Mouse (Mus musculus) gastrocnemius, postnatal 14 days (tissue): ENCODE measurements at regions not wholly inside any gene's neighbourhood (a gene's known extent, or its start where the extent isn't known, plus 50 kb on each side); places are given as distances from the start of the nearest gene placed in this dataset.
"Not testable (repeated sequence)": the region's sequence is repeated elsewhere in the genome, so short reads cannot be mapped to it uniquely, and the experiment has no call there.

Experiments
- DNase-seq: peaks from one replicate; pipeline ENCODE4 v3.0.0; 2021; ENCODE audit warnings: mixed read lengths
- intact Hi-C: fragments of 180-260 bp; cut with DNase I; formaldehyde crosslinking; loops from one replicate; pipeline ENCODE4 v1.15.1; 2025; ENCODE audit warnings: low total_unique reads

- no peak for DNase-seq
- intact Hi-C loops = no loop called here
These were observed 78.2 kb upstream of the Fzd7 start for GRCm38 (mm10) chr1:59403831-59404547.

GRCm38 (mm10) chr1:59405370-59405769, 76.9 kb upstream of the Fzd7 start:
- intact Hi-C loops = no loop called here
- no peak for DNase-seq

DNA sequence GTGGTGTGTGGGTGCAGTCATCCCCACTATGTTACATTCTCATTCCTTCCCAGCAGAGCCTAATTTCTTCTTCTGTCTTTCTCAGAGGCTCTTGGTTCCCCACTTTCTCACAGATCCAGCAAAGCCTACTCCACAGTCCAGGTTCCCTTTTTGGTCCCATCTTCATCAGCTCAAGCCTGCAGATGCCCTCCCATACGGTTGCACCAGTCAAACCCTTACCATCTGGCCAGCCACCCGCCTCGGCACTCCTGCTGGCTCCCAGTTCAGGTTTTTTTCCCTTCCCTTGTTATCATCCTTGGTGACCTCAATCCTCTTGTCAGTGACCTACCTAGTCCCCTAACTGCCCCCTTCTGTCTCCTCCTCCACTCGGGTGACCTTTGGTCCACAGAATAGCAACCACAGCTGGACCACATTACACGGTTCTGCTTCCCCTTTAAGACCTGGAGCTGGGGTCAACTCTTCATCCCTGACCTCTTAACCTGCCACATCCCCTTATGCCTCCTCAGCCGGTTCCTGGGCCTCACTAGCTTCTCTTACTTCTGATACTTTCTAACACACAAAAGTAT, 75.4 kb upstream of the Fzd7 start:
- no peak for DNase-seq
- intact Hi-C loops = no loop called here

GRCm38 (mm10) chr1:59409585-59410160, 72.6 kb upstream of the Fzd7 start:
- intact Hi-C loops = no loop called here

GRCm38 (mm10) chr1:59413264-59413663, 69.0 kb upstream of the Fzd7 start:
- DNase-seq = no peak
- intact Hi-C loops = no loop called here

More at GRCm38 (mm10) chr1:59409585-59410160, 72.6 kb upstream of the Fzd7 start:
- DNase-seq = peak; percentile 62

- intact Hi-C loops = no loop called here
- DNase-seq = no peak
These were observed 67.6 kb upstream of the Fzd7 start for GRCm38 (mm10) chr1:59414401-59415210.

GRCm38 (mm10) chr1:59415733-59416312, 66.4 kb upstream of the Fzd7 start:
- intact Hi-C loops = no loop called here
- DNase-seq = no peak

DNA sequence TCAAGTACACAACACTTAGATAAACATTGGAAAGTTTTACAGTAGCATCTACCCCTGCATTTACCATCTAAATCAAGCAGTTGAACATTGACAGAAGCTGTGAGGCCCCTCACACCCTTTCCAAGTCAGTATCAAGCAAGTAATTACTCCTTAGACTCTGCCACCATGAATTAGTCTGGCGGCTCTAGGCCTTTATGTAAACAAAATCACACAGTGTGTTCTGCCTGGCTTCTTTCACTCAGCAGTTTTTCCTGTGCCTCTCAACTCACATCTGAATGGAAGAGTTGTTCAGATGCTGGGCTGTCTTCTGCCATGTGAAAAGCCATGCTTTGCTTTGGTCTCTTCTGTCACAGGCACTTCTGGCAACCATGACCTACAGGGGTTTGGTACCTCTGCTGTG, 64.9 kb upstream of the Fzd7 start:
- no peak for DNase-seq
- intact Hi-C loops = no loop called here

DNA sequence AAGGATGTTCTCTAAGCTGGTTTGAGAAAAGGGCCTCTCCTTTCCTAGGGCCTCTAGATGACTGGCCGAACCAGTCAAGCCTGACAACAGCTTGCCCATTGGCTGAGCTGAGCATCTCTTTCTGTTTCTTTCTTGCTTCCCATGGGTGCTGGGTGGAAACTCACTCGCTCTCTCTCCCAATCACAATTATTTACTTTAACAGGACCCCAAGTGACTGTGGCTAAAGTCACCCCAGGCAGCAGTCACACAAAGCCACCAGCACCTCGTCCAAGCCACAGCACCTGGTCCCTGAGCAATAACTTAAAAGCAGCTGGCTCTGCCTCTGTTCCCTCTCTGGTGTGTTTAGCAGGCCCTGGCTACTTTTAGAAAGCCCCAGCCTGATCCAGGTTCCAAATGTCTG, 64.3 kb upstream of the Fzd7 start:
- intact Hi-C loops = no loop called here

DNA sequence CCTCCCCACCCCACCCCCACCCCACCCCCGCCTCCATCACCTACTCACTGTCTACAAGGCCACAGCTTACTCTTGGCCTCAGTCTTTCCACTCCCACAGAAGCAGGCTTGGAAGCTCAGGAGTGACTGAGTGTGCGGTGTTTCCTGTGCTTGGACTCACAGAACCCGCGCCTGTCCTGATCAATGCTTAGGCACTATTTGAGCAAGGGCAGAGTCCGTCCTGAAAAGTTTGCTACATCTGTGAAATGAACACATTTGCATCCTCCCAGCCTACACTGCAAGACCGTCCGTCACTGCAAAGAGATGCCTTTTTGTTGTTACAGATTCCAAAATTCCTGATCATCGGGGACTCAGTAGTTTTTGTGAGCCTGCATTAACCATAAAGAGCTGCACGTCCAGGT, 63.5 kb upstream of the Fzd7 start:
- DNase-seq = no peak
- intact Hi-C loops = no loop called here

More for the DNA sequence above, 64.3 kb upstream of the Fzd7 start:
- no peak for DNase-seq

DNA sequence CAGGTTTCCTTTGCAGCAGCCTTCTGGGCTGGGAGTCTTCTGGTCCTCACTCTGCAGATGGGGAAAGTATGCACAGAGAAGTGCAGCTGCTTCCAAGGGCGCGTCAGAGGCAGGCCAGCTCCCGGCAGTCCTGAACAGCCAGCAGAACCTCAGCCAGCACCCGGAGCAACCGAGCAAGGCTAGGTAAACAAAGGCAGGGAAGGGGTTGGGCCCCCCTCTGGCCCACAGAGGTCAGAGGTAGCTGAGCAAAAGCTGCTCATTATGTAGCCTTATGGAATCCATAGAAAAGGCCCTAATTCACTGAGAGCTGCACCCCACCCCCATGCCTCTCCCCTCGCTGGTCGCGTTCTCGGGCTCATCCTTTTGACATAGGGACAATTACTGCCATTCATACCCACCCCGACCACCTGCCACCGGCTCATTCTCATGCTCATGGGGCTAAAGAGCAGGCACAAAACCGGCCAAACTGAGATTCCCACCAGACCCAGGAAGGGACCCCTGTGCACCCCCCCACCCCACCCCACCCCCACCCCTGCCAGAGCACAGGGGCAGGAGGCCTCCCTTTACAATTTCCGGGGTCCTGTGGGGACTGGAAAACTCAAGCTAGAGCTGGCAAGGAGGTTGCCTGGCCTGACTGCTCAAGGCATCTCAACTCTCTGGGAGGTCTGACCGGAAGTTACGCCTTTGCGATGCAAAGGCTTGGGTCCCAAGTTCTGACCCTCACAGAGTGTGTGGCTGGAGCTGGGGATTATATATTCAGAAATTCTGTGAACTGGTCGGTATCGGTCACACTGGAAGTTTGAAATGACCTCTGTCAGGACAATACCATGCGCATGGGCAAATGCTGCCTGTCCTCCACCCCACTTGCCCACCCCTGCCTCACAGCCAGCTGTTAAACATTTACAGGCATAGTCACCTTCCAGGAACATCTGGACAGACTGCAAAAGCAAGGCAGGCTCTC, 59.0 kb upstream of the Fzd7 start:
- intact Hi-C loops = no loop called here
- DNase-seq = peak; percentile 58

- DNase-seq, intact Hi-C loops: not testable (repeated sequence)
These were observed 56.5 kb upstream of the Fzd7 start for GRCm38 (mm10) chr1:59425771-59426170.

GRCm38 (mm10) chr1:59426346-59427203, 55.6 kb upstream of the Fzd7 start:
- intact Hi-C loops = no loop called here
- no peak for DNase-seq

GRCm38 (mm10) chr1:59427204-59427557, 55.0 kb upstream of the Fzd7 start:
- no peak for DNase-seq
- intact Hi-C loops = no loop called here

DNA sequence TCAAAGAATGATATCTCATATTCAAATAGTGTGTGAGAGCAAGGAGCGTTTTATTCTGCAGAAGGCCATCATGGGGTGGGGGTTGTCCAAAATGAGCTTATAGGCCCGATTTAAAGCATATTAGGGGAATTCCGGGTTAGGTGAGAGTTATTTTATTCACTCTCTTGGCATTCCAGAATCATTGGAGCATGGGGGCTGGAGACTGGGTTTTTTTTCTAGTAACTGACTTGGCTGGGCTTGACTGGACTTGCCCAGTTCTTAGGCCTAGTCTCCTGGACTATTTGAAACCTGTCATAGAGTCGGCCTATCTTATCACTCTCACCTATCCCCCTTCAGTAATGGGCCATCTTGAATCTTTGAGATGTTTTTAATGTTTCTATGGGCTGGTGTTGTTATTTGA, 52.9 kb upstream of the Fzd7 start:
- intact Hi-C loops = no loop called here
- DNase-seq = no peak

DNA sequence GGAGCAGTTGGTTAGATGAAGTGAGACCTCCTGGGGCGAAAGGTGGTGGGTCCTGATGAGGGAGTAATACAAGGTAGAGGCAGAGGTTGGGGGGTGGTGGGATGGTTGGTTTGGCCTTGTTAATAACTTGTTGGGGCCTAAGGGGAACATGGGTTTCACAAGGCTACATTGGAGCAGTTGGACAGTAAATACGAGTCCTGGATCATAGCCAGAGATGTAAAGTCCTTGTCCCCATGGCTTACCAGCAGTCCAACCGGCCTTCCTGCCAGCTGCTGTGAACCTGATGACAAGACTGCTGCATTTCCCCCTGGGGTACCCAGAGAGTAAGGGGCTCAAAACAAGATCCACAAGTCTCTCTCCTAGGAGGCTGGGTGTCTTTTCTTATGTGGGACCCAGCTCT, 52.0 kb upstream of the Fzd7 start:
- DNase-seq = no peak
- intact Hi-C loops = no loop called here

- no peak for DNase-seq
- intact Hi-C loops = no loop called here
These were observed 51.2 kb upstream of the Fzd7 start for GRCm38 (mm10) chr1:59430886-59431486.
